Mouse (Mus musculus): Measurements from ENCODE around the gene Olfr654.

GRCm38 (mm10) chr7:104552700-104553099 lies 34.1 kb upstream of the Olfr654 start:
- TF ChIP-seq CTCF (IDR thresholded peaks at IDR 0.05; ENCODE audit: low read depth, low read length) (no peak), TAL1 (conservative IDR thresholded peaks at IDR 0.05; ENCODE audit: low read depth, low read length) (no peak), GATA2 (IDR thresholded peaks at IDR 0.05; ENCODE audit: borderline replicate concordance, low read depth, low read length) (no peak)

All from G1E (cell line).